In the genomic region with DNA sequence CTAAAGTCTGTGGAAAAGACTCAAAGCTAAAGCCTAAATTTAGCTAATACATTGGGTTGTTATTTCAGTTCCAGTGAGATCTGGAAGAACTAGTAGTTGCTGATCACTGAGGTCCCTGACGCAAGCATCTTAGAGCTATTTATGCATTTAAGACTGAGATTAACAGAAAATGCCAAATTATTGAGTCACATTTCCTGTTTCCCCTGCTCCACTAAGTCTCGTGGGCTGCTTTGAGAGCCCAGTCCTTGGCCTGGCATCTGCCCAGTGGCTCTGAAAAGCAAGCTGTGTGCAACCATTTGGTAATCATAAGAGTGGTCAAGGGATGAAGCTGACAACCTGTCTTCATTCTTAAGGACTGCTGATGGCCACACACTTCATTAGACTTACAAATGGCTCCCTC, we compare ENCODE assay signal across 14 mouse cellular contexts. TPM values are rescaled to one million over a fixed set of nuclear protein-coding genes. Genes with fewer than 3 reads are reported as not detected.
A peak's percentile ranks its signal among the peaks of the same experiment; 100 is the strongest.
DNase-seq lines count a peak whose midpoint lies in the region; ATAC-seq and TF ChIP-seq lines count a peak whose summit lies in the region.
"Had no signal": no experiment of that assay in that cellular context is flagged by ENCODE, and none has a peak within 500 bp of the region (broad histone marks: within the 10 kb centered on the region; RNA-seq: fewer than 3 reads in every experiment).

No protein-coding gene starts in this region.

- intact Hi-C loops in heart, postnatal 36 days (cut with DNase I), result no loop called here

- H3K9me3 ChIP-seq in embryonic facial prominence, embryonic 14.5 days (ENCODE audit: control insufficient read depth, low read length), result no peaks in the 10 kb centered on the region
- no peaks in the 10 kb centered on the region for H3K9me3 ChIP-seq in embryonic facial prominence, embryonic 10.5 days
- H3K9me3 ChIP-seq in neural tube, embryonic 15.5 days (replicated peaks), result no peaks in the 10 kb centered on the region
- H3K9me3 ChIP-seq: liver, embryonic 15.5 days; stomach, embryonic 15.5 days had no signal

- TF ChIP-seq POLR2A in myocyte (IDR thresholded peaks at IDR 0.05; ENCODE audit: insufficient read length, low read depth), result no peak

- no peak overlapping the region for H3K27ac ChIP-seq in embryonic facial prominence, embryonic 14.5 days (replicated peaks; ENCODE audit: low read depth, low read length)
- no peak overlapping the region for H3K27ac ChIP-seq in embryonic facial prominence, embryonic 10.5 days (replicated peaks)
- no peak overlapping the region for H3K27ac ChIP-seq in neural tube, embryonic 15.5 days (replicated peaks)
- H3K27ac ChIP-seq: liver, embryonic 15.5 days; stomach, embryonic 15.5 days had no signal

- H3K4me2 ChIP-seq in embryonic facial prominence, embryonic 14.5 days (ENCODE audit: low read depth, low read length), result no peak overlapping the region
- peak overlapping the region; percentile 68 for H3K4me2 ChIP-seq in myocyte (ENCODE audit: low read depth)
- H3K4me2 ChIP-seq in neural tube, embryonic 15.5 days, result no peak overlapping the region
- H3K4me2 ChIP-seq: liver, embryonic 15.5 days; stomach, embryonic 15.5 days had no signal

- no peaks in the 10 kb centered on the region for H3K27me3 ChIP-seq in embryonic facial prominence, embryonic 14.5 days (replicated peaks; ENCODE audit: control insufficient read depth, insufficient read depth, low read length)
- no peaks in the 10 kb centered on the region for H3K27me3 ChIP-seq in embryonic facial prominence, embryonic 10.5 days (replicated peaks; ENCODE audit: low read depth, poor library complexity, severe bottlenecking)
- H3K27me3 ChIP-seq in myocyte (ENCODE audit: control insufficient read depth, insufficient read depth, insufficient read length), result no peaks in the 10 kb centered on the region
- no peaks in the 10 kb centered on the region for H3K27me3 ChIP-seq in neural tube, embryonic 15.5 days (replicated peaks)
- H3K27me3 ChIP-seq: liver, embryonic 15.5 days; stomach, embryonic 15.5 days had no signal

- no peak overlapping the region for H3K4me3 ChIP-seq in embryonic facial prominence, embryonic 14.5 days (ENCODE audit: low read depth, low read length)
- no peak overlapping the region for H3K4me3 ChIP-seq in embryonic facial prominence, embryonic 10.5 days
- H3K4me3 ChIP-seq in myocyte, result no peak overlapping the region
- H3K4me3 ChIP-seq in neural tube, embryonic 15.5 days (replicated peaks), result no peak overlapping the region
- H3K4me3 ChIP-seq: liver, embryonic 15.5 days; stomach, embryonic 15.5 days had no signal

- H3K4me1 ChIP-seq in embryonic facial prominence, embryonic 14.5 days (ENCODE audit: control insufficient read depth, insufficient read depth, low read length), result no peaks in the 10 kb centered on the region
- H3K4me1 ChIP-seq in embryonic facial prominence, embryonic 10.5 days, result no peaks in the 10 kb centered on the region
- H3K4me1 ChIP-seq in neural tube, embryonic 15.5 days, result no peaks in the 10 kb centered on the region
- H3K4me1 ChIP-seq: liver, embryonic 15.5 days; stomach, embryonic 15.5 days had no signal

- DNase-seq in embryonic facial prominence, embryonic 14.5 days (ENCODE audit: low spot score), result peak; percentile 2
- no peak for DNase-seq in embryonic facial prominence, embryonic 10.5 days (ENCODE audit: low spot score)
- peak; percentile 12 for DNase-seq in lung, postnatal 36 days
- no peak for DNase-seq in lung, postnatal 14 days
- DNase-seq in heart, postnatal 36 days, result peak; percentile 16 to 35
- no peak for DNase-seq in adrenal gland, postnatal 36 days
- DNase-seq: cerebellum, adult 11-12 months had no signal

- H3ac ChIP-seq in myocyte (ENCODE audit: control insufficient read depth, insufficient read length), result no peak overlapping the region

- H3K79me2 ChIP-seq in myocyte (ENCODE audit: control insufficient read depth, insufficient read depth), result no peaks in the 10 kb centered on the region

- H3K36me3 ChIP-seq in embryonic facial prominence, embryonic 14.5 days (ENCODE audit: control insufficient read depth, insufficient read depth, low read length), result no peaks in the 10 kb centered on the region
- H3K36me3 ChIP-seq in embryonic facial prominence, embryonic 10.5 days (replicated peaks), result no peaks in the 10 kb centered on the region
- H3K36me3 ChIP-seq in myocyte (ENCODE audit: control insufficient read depth, insufficient read depth), result no peaks in the 10 kb centered on the region
- no peaks in the 10 kb centered on the region for H3K36me3 ChIP-seq in neural tube, embryonic 15.5 days
- H3K36me3 ChIP-seq: liver, embryonic 15.5 days; stomach, embryonic 15.5 days had no signal

- WGBS in embryonic facial prominence, embryonic 14.5 days, result 42% methylated on average over 2 of the region's 2 CpGs
- WGBS in embryonic facial prominence, embryonic 10.5 days, result 52% methylated on average over 2 of the region's 2 CpGs
- 44% methylated on average over 2 of the region's 2 CpGs for WGBS in neural tube, embryonic 15.5 days

- no peak for ATAC-seq in embryonic facial prominence, embryonic 14.5 days (ENCODE audit: low read depth)
- ATAC-seq in neural tube, embryonic 15.5 days (ENCODE audit: low FRiP score), result no peak
- ATAC-seq: CD4-positive, CD25-positive, alpha-beta regulatory T cell, adult 4 months had no signal

- no peak overlapping the region for H3K9ac ChIP-seq in embryonic facial prominence, embryonic 14.5 days (ENCODE audit: low read depth, low read length)
- H3K9ac ChIP-seq in neural tube, embryonic 15.5 days (replicated peaks), result no peak overlapping the region
- H3K9ac ChIP-seq: liver, embryonic 15.5 days; stomach, embryonic 15.5 days had no signal

TF ChIP-seq in myocyte, 11 proteins besides CTCF, POLR2A, EP300 and RAD21:
- TF ChIP-seq E2F4 (IDR thresholded peaks at IDR 0.05; ENCODE audit: insufficient read depth) (no peak), SRF (IDR thresholded peaks at IDR 0.05; ENCODE audit: control insufficient read depth, insufficient read length, low read depth) (no peak), MYOG (IDR thresholded peaks at IDR 0.05; ENCODE audit: control insufficient read depth in 1 of 3, insufficient read depth in 1 of 3, insufficient read length in 2 of 3, low read depth in 2 of 3) (no peak), MYOD1 (IDR thresholded peaks at IDR 0.05; ENCODE audit: control insufficient read depth in 1 of 3, insufficient read length in 2 of 3, low read depth in 2 of 3) (no peak), TCF3 (IDR thresholded peaks at IDR 0.05; ENCODE audit: insufficient read length, low read depth) (no peak), POLR2AphosphoS2 (IDR thresholded peaks at IDR 0.05; ENCODE audit: insufficient read length, low read depth) (no peak), REST (IDR thresholded peaks at IDR 0.05; ENCODE audit: insufficient read depth, insufficient read length) (no peak), CEBPB (IDR thresholded peaks at IDR 0.05; ENCODE audit: insufficient read depth, poor library complexity, severe bottlenecking) (peak; percentile 86), MAX (IDR thresholded peaks at IDR 0.05; ENCODE audit: low read depth) (no peak)

RNA-seq across cellular contexts. Expression of gene 2210010C04Rik, which starts 8.3 kb away (rescaled TPM):
- not detected in 2 replicates for polyA plus RNA-seq in embryonic facial prominence, embryonic 14.5 days (2014; fragmentation: Nextera tagmentation; extraction: Ambion mirVana)
- polyA plus RNA-seq in embryonic facial prominence, embryonic 10.5 days (2016; fragmentation: Nextera tagmentation; extraction: Ambion mirVana), result not detected in 2 replicates
- total RNA-seq in heart, postnatal 36 days (2021), result not detected
- polyA plus RNA-seq in myocyte (2012; fragmentation: generic; extraction: Trizol), result 0.10 TPM
- not detected for total RNA-seq in adrenal gland, postnatal 36 days (2021)
- not detected in 2 replicates for polyA plus RNA-seq in neural tube, embryonic 15.5 days (2015; fragmentation: Nextera tagmentation; extraction: Ambion mirVana)
- total RNA-seq: gastrocnemius, postnatal 4 days; left cerebral cortex, adult 18-20 months had no signal
- polyA plus RNA-seq: CD4-positive, CD25-positive, alpha-beta regulatory T cell, adult 4 months; liver, embryonic 15.5 days had no signal

RNA-seq across cellular contexts. Expression of gene Gm2663, which starts 27.8 kb away (rescaled TPM):
- polyA plus RNA-seq in embryonic facial prominence, embryonic 14.5 days (2014; fragmentation: Nextera tagmentation; extraction: Ambion mirVana), result not detected in 2 replicates
- not detected in 2 replicates for polyA plus RNA-seq in embryonic facial prominence, embryonic 10.5 days (2016; fragmentation: Nextera tagmentation; extraction: Ambion mirVana)
- total RNA-seq in heart, postnatal 36 days (2021), result not detected
- not detected for polyA plus RNA-seq in myocyte (2012; fragmentation: generic; extraction: Trizol)
- not detected for total RNA-seq in adrenal gland, postnatal 36 days (2021)
- not detected in 2 replicates for polyA plus RNA-seq in neural tube, embryonic 15.5 days (2015; fragmentation: Nextera tagmentation; extraction: Ambion mirVana)
- total RNA-seq: gastrocnemius, postnatal 4 days; left cerebral cortex, adult 18-20 months had no signal
- polyA plus RNA-seq: CD4-positive, CD25-positive, alpha-beta regulatory T cell, adult 4 months; liver, embryonic 15.5 days; stomach, embryonic 15.5 days had no signal

Comparison
In these comparisons a context has a peak if more than half of its experiments do, and no peak if none do; other contexts are left out.
1. DNase-seq: peak in embryonic facial prominence, embryonic 14.5 days (single experiment), lung, postnatal 36 days (single experiment) and heart, postnatal 36 days (2 of 2); none in embryonic facial prominence, embryonic 10.5 days (single experiment), lung, postnatal 14 days (single experiment) and adrenal gland, postnatal 36 days (0 of 2).